In the genomic region with DNA sequence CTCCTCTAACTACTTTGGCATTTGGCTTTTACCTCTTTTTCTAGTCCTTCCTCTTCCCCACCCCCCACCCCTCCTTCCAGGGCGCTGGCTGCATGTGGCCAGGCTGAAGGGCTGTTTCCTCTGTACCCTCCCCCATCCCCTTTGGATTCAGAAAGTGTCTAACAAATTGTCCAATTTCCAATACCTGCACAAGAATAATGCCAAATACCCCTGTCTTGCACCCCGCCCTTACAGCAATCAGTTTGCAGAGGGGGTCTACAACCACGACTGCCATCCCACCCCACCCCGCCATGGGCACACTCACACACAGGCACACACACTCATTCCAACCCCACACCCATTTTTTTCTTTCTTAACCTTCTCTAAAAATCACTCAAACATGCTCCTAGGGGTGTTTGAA, we compare ENCODE assay signal across 9 mouse cellular contexts. TPM values are rescaled to one million over a fixed set of nuclear protein-coding genes. Genes with fewer than 3 reads are reported as not detected.
DNase-seq lines count a peak whose midpoint lies in the region; ATAC-seq and TF ChIP-seq lines count a peak whose summit lies in the region.
"Had no signal": no experiment of that assay in that cellular context is flagged by ENCODE, and none has a peak within 500 bp of the region (broad histone marks: within the 10 kb centered on the region; RNA-seq: fewer than 3 reads in every experiment).

No protein-coding gene starts in this region.

- peak overlapping the region; percentile 52 for H3K4me3 ChIP-seq in heart, embryonic 12.5 days
- peak overlapping the region; percentile 72 for H3K4me3 ChIP-seq in E14TG2a.4 (replicated peaks; ENCODE audit: low read length)
- peak overlapping the region; percentile 51 for H3K4me3 ChIP-seq in embryonic facial prominence, embryonic 14.5 days (ENCODE audit: low read depth, low read length)
- H3K4me3 ChIP-seq in intestine, postnatal 0 days (ENCODE audit: low read depth, low read length) = no peak overlapping the region

- no peak overlapping the region for H3K9ac ChIP-seq in heart, embryonic 12.5 days
- H3K9ac ChIP-seq in embryonic facial prominence, embryonic 14.5 days (ENCODE audit: low read depth, low read length) = peak overlapping the region; percentile 62
- no peak overlapping the region for H3K9ac ChIP-seq in intestine, postnatal 0 days (ENCODE audit: low read depth, low read length)

- 10% methylated on average over 4 of the region's 4 CpGs for WGBS in heart, embryonic 12.5 days
- WGBS in embryonic facial prominence, embryonic 14.5 days = 4% methylated on average over 4 of the region's 4 CpGs
- WGBS in intestine, postnatal 0 days = 23% methylated on average over 4 of the region's 4 CpGs

- H3K27me3 ChIP-seq in heart, embryonic 12.5 days (replicated peaks) = no peaks in the 10 kb centered on the region
- H3K27me3 ChIP-seq in E14TG2a.4 (ENCODE audit: insufficient read depth, low read length) = peaks cover 6% of the 10 kb centered on the region
- no peaks in the 10 kb centered on the region; the same call in 1 of the 2 replicates for H3K27me3 ChIP-seq in embryonic facial prominence, embryonic 14.5 days (replicated peaks; ENCODE audit: control insufficient read depth, insufficient read depth, low read length)
- H3K27me3 ChIP-seq in intestine, postnatal 0 days (replicated peaks; ENCODE audit: control insufficient read depth, insufficient read depth, low read length) = peaks cover 10% of the 10 kb centered on the region

- no peak for TF ChIP-seq CTCF in E14TG2a.4 (conservative IDR thresholded peaks at IDR 0.05; ENCODE audit: low read length)
- no peak for TF ChIP-seq CTCF in intestine, postnatal 0 days (IDR thresholded peaks at IDR 0.05; ENCODE audit: low read depth)

- H3K36me3 ChIP-seq in heart, embryonic 12.5 days = no peaks in the 10 kb centered on the region
- H3K36me3 ChIP-seq in E14TG2a.4 (ENCODE audit: insufficient read depth, low read length) = no peaks in the 10 kb centered on the region
- H3K36me3 ChIP-seq in embryonic facial prominence, embryonic 14.5 days (ENCODE audit: control insufficient read depth, insufficient read depth, low read length) = no peaks in the 10 kb centered on the region
- no peaks in the 10 kb centered on the region for H3K36me3 ChIP-seq in intestine, postnatal 0 days (ENCODE audit: control insufficient read depth, insufficient read depth)

- no peaks in the 10 kb centered on the region for H3K9me3 ChIP-seq in heart, embryonic 12.5 days (replicated peaks)
- no peaks in the 10 kb centered on the region for H3K9me3 ChIP-seq in E14TG2a.4 (ENCODE audit: low read length)
- no peaks in the 10 kb centered on the region for H3K9me3 ChIP-seq in embryonic facial prominence, embryonic 14.5 days (ENCODE audit: control insufficient read depth, low read length)
- H3K9me3 ChIP-seq in intestine, postnatal 0 days (ENCODE audit: control insufficient read depth) = no peaks in the 10 kb centered on the region

- DNase-seq in heart, postnatal 25 days (ENCODE audit: low spot score) = no peak
- DNase-seq in embryonic facial prominence, embryonic 14.5 days (ENCODE audit: low spot score) = peak; percentile 7
- no peak for DNase-seq in gastrocnemius, postnatal 14 days
- DNase-seq in layer of hippocampus, adult 8-10 months (ENCODE audit: low spot score in 2 of 2) = no peak

- H3K4me1 ChIP-seq in heart, embryonic 12.5 days (replicated peaks) = peaks cover 9% of the 10 kb centered on the region; the same call in 1 of the 2 replicates
- H3K4me1 ChIP-seq in E14TG2a.4 (replicated peaks; ENCODE audit: low read depth, low read length) = peaks cover 50% of the 10 kb centered on the region
- peaks cover 29% of the 10 kb centered on the region for H3K4me1 ChIP-seq in embryonic facial prominence, embryonic 14.5 days (ENCODE audit: control insufficient read depth, insufficient read depth, low read length)
- H3K4me1 ChIP-seq in intestine, postnatal 0 days (replicated peaks; ENCODE audit: control insufficient read depth, insufficient read depth, low read length) = peaks cover 2% of the 10 kb centered on the region; the same call in 1 of the 2 replicates

- peak overlapping the region; percentile 90 for H3K4me2 ChIP-seq in heart, embryonic 12.5 days
- H3K4me2 ChIP-seq in embryonic facial prominence, embryonic 14.5 days (ENCODE audit: low read depth, low read length) = peak overlapping the region; percentile 75
- peak overlapping the region; percentile 43; the same call in 1 of the 2 replicates for H3K4me2 ChIP-seq in intestine, postnatal 0 days (replicated peaks; ENCODE audit: low read depth)

- ATAC-seq in heart, embryonic 12.5 days (ENCODE audit: insufficient number of reproducible peaks, low FRiP score) = no peak
- no peak for ATAC-seq in embryonic facial prominence, embryonic 14.5 days (ENCODE audit: low read depth)
- ATAC-seq in intestine, postnatal 0 days = no peak
- ATAC-seq in erythroid progenitor cell, adult 5-6 weeks (replicated peaks; ENCODE audit: low FRiP score, poor library complexity, severe bottlenecking) = no peak
- ATAC-seq: inflammation-experienced regulatory T-cells, adult 6 months had no signal

- H3K27ac ChIP-seq in heart, embryonic 12.5 days (ENCODE audit: poor library complexity, severe bottlenecking) = no peak overlapping the region
- H3K27ac ChIP-seq in embryonic facial prominence, embryonic 14.5 days (replicated peaks; ENCODE audit: low read depth, low read length) = peak overlapping the region; percentile 33
- no peak overlapping the region for H3K27ac ChIP-seq in intestine, postnatal 0 days (ENCODE audit: low read depth, low read length)

- intact Hi-C loops in heart, postnatal 25 days (cut with DNase I) = no loop called here
- intact Hi-C loops in gastrocnemius, postnatal 14 days (cut with DNase I; ENCODE audit: low total_unique reads) = no loop called here

RNA-seq across cellular contexts. Expression of gene Gap43, which starts 1.5 kb away (rescaled TPM):
- 24.3 and 24.8 TPM in 2 replicates for polyA plus RNA-seq in heart, embryonic 12.5 days (2016; fragmentation: Nextera tagmentation; extraction: Ambion mirVana)
- under 1 TPM; 0.36 to 0.47 TPM for total RNA-seq in heart, postnatal 25 days (2021)
- polyA plus RNA-seq in embryonic facial prominence, embryonic 14.5 days (2014; fragmentation: Nextera tagmentation; extraction: Ambion mirVana) = 141 and 149 TPM in 2 replicates
- polyA plus RNA-seq in intestine, postnatal 0 days (2015; fragmentation: Nextera tagmentation; extraction: Ambion mirVana) = 39.6 and 40.1 TPM in 2 replicates
- total RNA-seq in erythroid progenitor cell, adult 5-6 weeks (2015; ENCODE audit: low replicate concordance) = not detected in 2 replicates
- not detected in 2 replicates for total RNA-seq in erythroid progenitor cell, adult 5-6 weeks (2017; ENCODE audit: low replicate concordance)
- 1 to 10 TPM; 3.2 to 5.3 TPM for total RNA-seq in gastrocnemius, postnatal 14 days (2021)
- total RNA-seq in layer of hippocampus, adult 8-10 months (2022) = 100 to 1,000 TPM; 176 to 210 (median 200) TPM
- polyA plus RNA-seq: inflammation-experienced regulatory T-cells, adult 6 months had no signal

Comparison
In these comparisons a context has a peak if more than half of its experiments do, and no peak if none do; other contexts are left out.
1. RNA of gene Gap43, which starts 1.5 kb away (total RNA-seq): 176 to 210 TPM in layer of hippocampus, adult 8-10 months; 3.2 to 5.3 TPM in gastrocnemius, postnatal 14 days, 0.36 to 0.47 TPM in heart, postnatal 25 days and not detected in erythroid progenitor cell, adult 5-6 weeks; every median in the first group is over 10 times any median in the second.
2. Peak in every context shown above with its lines, with median percentiles within 50 percentile points of each other: H3K4me2 ChIP-seq.